Mouse (Mus musculus) G1E-ER4 (cell line): ENCODE data around the gene Rasa1. TPM values are rescaled to one million over a fixed set of nuclear protein-coding genes. Genes with fewer than 3 reads are reported as not detected.

Experiments
- GATA1 ChIP-seq: IDR thresholded peaks from one replicate; pipeline ENCODE4 v1.8.0; 2012; ENCODE audit warnings: low read length, inconsistent platforms
- polyA plus RNA-seq: library from polyadenylated mRNA; stranded (reverse); fragments of >175 nt; gene quantifications from 2 replicates; pipeline ENCODE4 v1.2.3, GENCODE M21; 2012

Rasa1 gene
- polyA plus RNA-seq, 1 experiment = 22.1 TPM

DNA sequence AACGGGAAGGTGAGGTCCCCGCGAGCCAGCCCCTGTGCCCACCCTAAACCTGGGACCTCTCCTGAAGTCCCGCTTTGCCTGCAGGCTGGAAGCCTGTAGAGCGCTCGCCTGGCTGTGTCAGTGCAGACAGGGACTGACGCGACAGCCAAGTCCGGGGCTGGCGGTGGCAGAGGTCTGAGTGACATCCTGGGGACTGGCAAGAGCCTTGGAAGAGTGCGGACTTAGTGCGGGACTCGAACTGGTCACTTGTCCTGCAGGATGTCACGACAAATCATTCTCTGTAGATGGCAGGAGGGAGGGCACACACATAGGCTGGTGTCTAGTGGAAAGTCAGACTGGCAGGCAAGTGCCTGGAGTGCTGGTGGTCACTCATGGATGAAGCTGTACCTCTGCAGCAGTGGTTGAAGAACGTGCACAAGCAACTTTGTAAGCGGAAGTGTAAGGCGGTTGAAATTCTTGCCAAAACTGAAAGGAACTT is 99.2 kb downstream of the Rasa1 start:
- TF ChIP-seq GATA1 = no peak

DNA sequence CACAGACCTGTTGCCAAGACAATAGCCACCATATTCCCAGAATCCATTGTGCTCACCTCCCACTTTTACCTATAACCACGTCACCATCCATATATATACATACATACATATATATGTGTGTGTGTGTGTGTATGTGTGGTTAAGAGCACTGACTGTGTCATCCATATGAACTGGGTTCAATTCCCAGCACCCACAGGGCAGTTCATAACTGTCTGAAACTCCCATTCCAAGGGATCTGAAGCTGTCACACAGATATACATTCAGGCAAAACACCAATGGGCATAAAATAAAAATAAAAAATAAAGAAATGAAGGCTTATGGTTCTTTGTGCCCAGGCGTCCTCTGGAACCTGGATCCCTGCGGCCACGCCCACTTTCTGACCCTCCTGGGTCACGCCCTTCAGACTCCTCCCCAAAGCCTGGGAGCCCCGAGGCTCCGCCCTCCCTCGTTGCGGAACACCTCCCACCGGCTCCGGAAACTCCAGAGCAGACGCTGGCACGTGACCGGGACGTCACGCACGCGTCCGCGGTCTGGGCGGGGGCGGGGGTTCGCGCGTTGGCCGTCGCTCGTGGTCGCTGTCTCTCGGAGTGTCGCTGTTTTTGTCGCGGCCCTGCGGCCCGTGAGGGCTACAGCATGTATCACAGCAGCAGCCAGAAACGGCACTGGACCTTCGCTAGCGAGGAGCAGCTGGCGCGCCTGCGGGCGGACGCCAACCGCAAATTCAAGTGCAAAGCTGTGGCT is 99.9 kb downstream of the Rasa1 start, which contains the start of gene Ccnh:
Gene Ccnh, plus strand, starts transcription at position 506 of the 741 bp plus-strand sequence.
- TF ChIP-seq GATA1 = no peak

Other genes starting within 250 kb of the Rasa1 start
- 41.7 and 46.6 TPM in 2 replicates for gene Ccnh, start 99.7 kb downstream of the Rasa1 start, polyA plus RNA-seq